Mouse (Mus musculus) erythroblast, adult 5-6 weeks (primary cell): Measurements from ENCODE around the gene Cngb1. TPM values are rescaled to one million over a fixed set of nuclear protein-coding genes. Genes with fewer than 3 reads are reported as not detected.
"Not testable (repeated sequence)": the region's sequence is repeated elsewhere in the genome, so short reads cannot be mapped to it uniquely, and the experiment has no call there.

Experiments used
- ATAC-seq: replicated peaks from 2 replicates; pipeline ENCODE4 v1.8.0; 2016; ENCODE audit warnings: moderate number of reproducible peaks, mild to moderate bottlenecking, moderate TSS enrichment, inconsistent platforms; ENCODE audit not compliant: poor library complexity, low FRiP score, severe bottlenecking
- total RNA-seq, 2 experiments: library from RNA; stranded (forward) in 1 of 2; stranded (reverse) in 1 of 2; fragments of 150-400 nt in 1 of 2; fragments of 200-764, 138-1000 nt in 1 of 2; gene quantifications; 2 replicates each; pipeline versions ENCODE4 v1.2.3 to v1.2.4; 2015 to 2017; ENCODE audit warnings: low replicate concordance in 2 of 2

Cngb1 gene
- total RNA-seq, 2 experiments from 2014 or later, result not detected

- ATAC-seq, result no peak
Observed at GRCm38 (mm10) chr8:95255611-95256010, 50.8 kb downstream of the Cngb1 start.

- ATAC-seq, result peak; percentile 91
Observed at GRCm38 (mm10) chr8:95254564-95255434, 51.6 kb downstream of the Cngb1 start.

GRCm38 (mm10) chr8:95252056-95252455, 54.3 kb downstream of the Cngb1 start:
- ATAC-seq, result no peak

DNA sequence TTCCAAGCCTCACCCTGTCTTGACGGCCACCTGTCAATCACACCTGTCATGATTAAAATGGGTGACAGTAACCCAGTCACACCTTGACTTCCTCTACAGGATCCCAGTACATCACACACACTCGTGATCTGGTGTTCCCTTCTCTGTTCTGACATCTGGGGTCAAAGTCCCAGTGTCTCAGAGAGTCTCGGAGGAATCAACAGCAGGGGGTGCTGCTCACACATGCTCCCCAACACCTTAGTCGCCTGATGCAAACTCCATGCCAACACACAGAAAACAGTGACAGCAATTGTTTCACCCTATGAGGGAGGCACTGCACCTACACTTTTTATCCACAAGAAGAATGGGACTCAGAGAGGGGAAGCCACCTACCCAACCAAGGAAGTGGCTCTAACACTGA, 56.5 kb downstream of the Cngb1 start:
- ATAC-seq, result no peak

DNA sequence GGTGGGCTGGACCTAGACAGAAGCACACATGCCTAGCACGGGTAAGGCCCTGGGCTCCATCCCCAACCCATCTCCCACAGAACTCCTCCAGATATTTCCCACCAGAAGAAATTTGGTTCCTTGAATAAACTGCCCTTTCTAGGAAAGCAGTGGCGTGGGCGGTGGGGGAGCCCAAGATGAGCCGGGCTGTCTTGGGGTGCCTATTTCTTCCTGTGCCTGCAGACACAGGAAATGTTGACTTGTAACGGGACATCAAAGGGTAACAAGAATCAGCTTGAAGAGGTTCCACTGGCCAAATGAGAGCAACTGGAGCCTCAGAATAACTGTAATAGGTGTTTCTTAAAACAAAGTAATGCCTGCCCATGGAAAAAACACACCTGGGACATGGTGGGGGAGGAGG, 59.1 kb downstream of the Cngb1 start:
- no peak for ATAC-seq

DNA sequence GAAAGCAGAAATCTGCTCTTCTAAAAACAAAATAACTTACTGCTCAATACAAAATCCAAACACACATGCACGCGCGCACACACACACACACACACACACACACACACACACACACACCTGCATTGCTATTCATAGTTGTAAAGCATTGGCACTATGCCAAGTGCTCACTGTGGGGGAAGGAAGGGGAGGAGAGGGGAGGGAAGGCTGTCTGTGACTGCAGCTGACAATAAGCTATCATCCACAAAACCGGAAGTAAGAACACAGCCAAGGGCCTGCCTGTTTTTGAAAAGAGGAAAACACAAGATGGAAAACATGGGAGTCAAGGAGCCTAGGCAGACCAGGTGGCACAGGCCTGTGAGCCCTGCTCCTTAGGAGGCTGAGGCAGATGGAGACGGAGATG, 61.2 kb downstream of the Cngb1 start:
- no peak for ATAC-seq

- ATAC-seq, result no peak
Observed at GRCm38 (mm10) chr8:95243853-95244252, 62.5 kb downstream of the Cngb1 start.

- ATAC-seq, result no peak
Observed at GRCm38 (mm10) chr8:95242826-95243571, 63.4 kb downstream of the Cngb1 start.

DNA sequence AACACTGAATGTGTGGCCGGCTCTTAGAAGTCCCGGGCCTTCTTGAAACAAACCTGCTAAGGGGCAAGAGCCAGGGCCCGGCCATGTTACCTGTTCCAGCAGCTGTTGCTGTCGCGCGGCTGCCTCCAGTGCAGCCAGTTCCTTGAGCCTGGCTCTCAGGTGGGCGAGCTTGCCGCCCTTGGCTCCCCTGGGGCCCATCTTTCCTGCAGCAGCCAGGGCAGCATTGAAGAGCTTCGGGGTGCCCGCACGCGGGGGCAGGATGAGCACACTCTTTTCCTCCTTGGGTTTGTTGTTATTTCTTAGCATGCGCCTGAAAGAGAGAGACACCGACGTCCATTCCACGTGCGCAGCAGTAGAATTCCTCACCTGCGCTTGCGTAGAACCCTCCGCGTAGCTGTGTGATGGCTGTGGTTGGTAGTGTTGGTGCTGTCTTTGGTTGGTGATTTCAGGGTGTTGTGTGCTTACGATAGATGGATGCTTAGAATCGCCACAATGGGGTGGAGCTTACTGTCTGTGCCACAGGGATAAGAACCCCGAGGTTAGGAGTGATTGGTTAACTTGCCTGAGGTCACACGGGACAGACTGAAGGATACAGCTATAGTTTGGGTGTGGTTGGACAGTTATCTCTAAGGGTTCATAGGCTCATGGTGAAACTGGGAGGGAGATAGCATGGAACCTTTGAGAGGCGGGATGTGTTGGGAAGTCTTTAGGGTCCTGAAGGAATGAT, 64.1 kb downstream of the Cngb1 start:
- ATAC-seq, result no peak

DNA sequence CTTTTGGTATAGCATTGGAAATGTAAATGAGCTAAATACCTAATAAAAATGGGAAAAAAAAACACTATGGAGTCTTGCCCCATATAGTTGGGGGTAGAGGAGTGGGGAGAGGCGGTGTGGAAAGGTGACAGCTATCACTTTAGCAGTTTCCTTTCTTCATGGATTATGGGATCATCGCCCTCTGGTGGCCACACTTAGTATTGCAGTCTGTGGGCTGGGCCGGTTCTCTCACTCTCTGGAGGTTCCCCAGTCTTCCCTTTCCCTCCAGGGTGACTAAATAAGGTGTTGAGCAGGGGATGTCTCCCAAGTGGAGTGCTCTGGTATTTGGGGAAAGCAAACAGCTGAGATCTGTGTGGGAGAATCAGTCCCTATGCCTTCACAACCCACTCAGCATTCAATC, 70.7 kb downstream of the Cngb1 start:
- ATAC-seq, result peak; percentile 81

DNA sequence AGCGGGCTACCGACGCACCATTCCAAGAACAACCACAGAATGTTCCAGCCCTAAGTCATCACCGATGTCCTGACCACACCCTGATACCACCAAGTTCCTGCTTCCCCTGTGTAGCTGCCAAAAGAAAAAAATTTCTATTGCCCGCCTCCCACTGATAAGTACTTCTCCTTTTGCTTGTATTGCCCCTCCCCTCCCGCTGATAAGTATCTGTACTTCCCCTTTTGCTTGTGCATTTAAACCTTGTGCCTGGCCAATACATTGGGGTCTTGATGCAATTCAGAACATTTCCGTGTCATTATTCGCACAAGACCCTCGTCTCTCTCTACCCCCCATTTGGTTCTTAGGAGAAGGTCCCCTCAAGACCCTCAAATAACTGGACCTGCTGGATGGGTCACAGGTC, 76.3 kb downstream of the Cngb1 start:
- ATAC-seq, result not testable (repeated sequence)

GRCm38 (mm10) chr8:95227151-95227468, 79.3 kb downstream of the Cngb1 start:
- ATAC-seq, result no peak

DNA sequence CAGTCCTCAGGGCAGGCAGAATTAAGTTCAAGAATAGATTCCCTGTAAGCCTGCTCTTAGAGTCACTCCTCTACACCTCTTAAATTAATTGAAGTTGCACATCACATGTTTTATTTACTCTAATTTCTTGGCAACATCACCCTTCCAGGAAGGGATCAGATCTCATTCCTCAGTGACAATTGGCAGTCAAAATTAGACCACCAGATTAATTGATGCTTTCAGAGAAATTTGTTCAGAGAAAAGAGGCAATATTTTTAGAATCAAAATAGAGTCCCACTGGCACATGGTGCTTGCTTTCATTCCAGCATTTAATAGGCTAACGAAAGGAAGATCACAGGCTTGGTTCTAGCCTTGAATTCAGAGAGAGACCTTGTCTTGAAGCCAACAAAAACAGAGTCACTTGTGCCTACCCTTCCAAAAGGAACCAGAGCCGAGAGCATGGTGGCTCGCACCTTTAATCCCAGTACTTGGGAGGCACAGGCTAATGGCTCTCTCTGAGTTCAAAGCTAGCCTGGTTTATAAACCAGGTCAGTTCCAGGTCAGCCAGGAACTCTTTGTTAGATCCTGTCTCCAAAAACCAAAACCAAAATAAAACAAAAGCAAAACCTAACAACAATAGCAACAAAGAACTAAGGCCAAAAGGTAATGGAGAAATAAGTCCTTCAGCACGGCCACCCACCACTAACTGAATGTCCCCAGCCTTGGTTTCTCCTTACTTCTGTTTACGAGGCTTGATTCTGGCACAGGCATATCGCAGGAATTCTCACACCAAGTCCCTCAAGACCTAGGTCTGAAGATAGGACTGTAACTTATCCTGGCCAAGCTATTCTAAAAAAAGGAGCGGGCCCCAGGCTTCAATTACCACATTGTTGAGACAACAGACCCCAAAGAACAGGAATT, 79.9 kb downstream of the Cngb1 start:
- ATAC-seq, result no peak

DNA sequence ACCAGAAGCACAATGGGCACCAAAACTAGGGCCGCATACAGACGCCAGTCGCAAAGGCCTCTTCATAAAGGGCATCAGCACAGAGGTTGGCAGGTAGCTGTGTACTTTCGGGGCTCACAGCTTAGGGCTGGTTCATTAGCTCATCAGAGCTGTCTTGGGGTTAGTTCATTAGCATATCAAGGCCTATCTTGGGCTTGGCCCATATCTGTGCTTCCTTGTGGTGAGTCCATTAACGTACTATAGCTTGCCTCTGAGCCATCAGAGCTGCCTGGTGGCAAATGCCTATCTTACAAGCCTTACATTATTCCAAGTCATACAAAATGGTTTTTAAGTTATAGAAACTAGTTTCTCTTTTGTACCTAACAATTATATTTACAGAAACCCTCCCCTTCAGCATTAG, 82.4 kb downstream of the Cngb1 start:
- ATAC-seq, result no peak

- ATAC-seq, result no peak
Observed at GRCm38 (mm10) chr8:95221045-95221444, 85.3 kb downstream of the Cngb1 start.

GRCm38 (mm10) chr8:95220571-95220998, 85.8 kb downstream of the Cngb1 start:
- no peak for ATAC-seq

GRCm38 (mm10) chr8:95219623-95220022, 86.8 kb downstream of the Cngb1 start:
- no peak for ATAC-seq

DNA sequence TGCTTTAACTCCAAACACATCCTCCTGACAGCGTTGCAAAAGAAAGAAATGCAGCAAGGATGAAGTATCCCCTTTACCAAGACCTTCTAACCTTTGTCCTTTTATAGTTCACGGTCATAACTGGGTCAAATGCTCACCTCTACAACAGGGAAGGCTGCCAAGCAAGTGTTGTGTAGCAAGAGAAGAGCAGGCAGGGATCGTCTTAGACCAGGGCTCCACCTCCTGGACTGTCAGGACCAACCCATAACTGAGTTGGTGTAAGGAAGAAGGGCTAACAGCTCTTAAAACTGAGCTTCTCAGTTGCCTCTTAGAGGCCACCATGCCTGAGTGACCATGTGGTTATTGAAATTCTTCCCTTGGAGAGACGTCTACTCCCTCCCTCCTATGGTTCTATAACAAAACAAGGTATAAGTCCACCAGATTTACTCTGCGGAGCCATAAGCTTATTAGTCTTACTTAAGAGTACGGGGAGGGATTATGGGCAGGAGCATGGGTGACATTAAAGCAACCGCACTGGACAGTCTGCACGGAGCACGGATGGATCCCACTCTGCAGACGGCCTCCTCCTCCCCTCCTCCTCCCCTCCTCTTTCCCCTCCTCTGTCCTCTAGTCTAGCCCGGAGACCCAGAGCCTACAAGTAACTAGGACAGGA, 90.5 kb downstream of the Cngb1 start:
- ATAC-seq, result no peak

GRCm38 (mm10) chr8:95209924-95210323, 96.5 kb downstream of the Cngb1 start:
- no peak for ATAC-seq
